Mouse (Mus musculus): ENCODE data around the gene Adam12. TPM values are rescaled to one million over a fixed set of nuclear protein-coding genes. Genes with fewer than 3 reads are reported as not detected.

The Adam12 gene
- 3.1 and 3.8 TPM in 2 replicates for polyA plus RNA-seq (2015; fragmentation: Nextera tagmentation; extraction: Ambion mirVana)

- Histone ChIP-seq H3K27ac (ENCODE audit: low read length) (no peak within 1 kb of the TSS), H3K4me1 (ENCODE audit: control insufficient read depth, insufficient read depth, low read length) (0 out of 2 replicates have a peak, but pooled peaks cover 4% of the 10 kb centered on the region), H3K9ac (ENCODE audit: low read length) (no peak within 1 kb of the TSS), H3K4me2 (ENCODE audit: low read depth, low read length) (no peak within 1 kb of the TSS), H3K36me3 (ENCODE audit: control insufficient read depth, insufficient read depth) (no peaks in the 10 kb centered on the region), H3K4me3 (ENCODE audit: low read length) (no peak within 1 kb of the TSS), H3K27me3 (ENCODE audit: control insufficient read depth, insufficient read depth, low read length) (no peaks in the 10 kb centered on the region), H3K9me3 (replicated peaks; ENCODE audit: control insufficient read depth, low read length) (no peaks in the 10 kb centered on the region)
- ATAC-seq (replicated peaks; ENCODE audit: extremely low read depth, insufficient read depth, low FRiP score) = no peak
- WGBS = 72% methylated on average over 14 of the region's 14 CpGs
Measured at GRCm38 (mm10) chr7:134231378-134232346, at the start of gene Adam12. TSS of gene Adam12 (minus strand) at chr7:134232146.

GRCm38 (mm10) chr7:134272956-134273355, 41.0 kb upstream of the Adam12 start:
- Histone ChIP-seq H3K9me3 (replicated peaks; ENCODE audit: control insufficient read depth, low read length) (0 out of 2 replicates have a peak, but pooled peaks cover 2% of the 10 kb centered on the region), H3K27ac (ENCODE audit: low read length) (no peak overlapping the region), H3K9ac (ENCODE audit: low read length) (no peak overlapping the region), H3K4me2 (ENCODE audit: low read depth, low read length) (no peak overlapping the region), H3K27me3 (ENCODE audit: control insufficient read depth, insufficient read depth, low read length) (no peaks in the 10 kb centered on the region), H3K4me3 (ENCODE audit: low read length) (no peak overlapping the region), H3K4me1 (ENCODE audit: control insufficient read depth, insufficient read depth, low read length) (no peaks in the 10 kb centered on the region), H3K36me3 (ENCODE audit: control insufficient read depth, insufficient read depth) (no peaks in the 10 kb centered on the region)
- ATAC-seq (replicated peaks; ENCODE audit: extremely low read depth, insufficient read depth, low FRiP score) = no peak
- 82% methylated on average over 5 of the region's 5 CpGs for WGBS

GRCm38 (mm10) chr7:134272421-134272820, 40.5 kb upstream of the Adam12 start:
- Histone ChIP-seq H3K4me1 (ENCODE audit: control insufficient read depth, insufficient read depth, low read length) (no peaks in the 10 kb centered on the region), H3K27me3 (ENCODE audit: control insufficient read depth, insufficient read depth, low read length) (no peaks in the 10 kb centered on the region)
- 67% methylated on average over 4 of the region's 4 CpGs for WGBS

GRCm38 (mm10) chr7:134265783-134266182, 33.8 kb upstream of the Adam12 start:
- ATAC-seq (replicated peaks; ENCODE audit: extremely low read depth, insufficient read depth, low FRiP score) = no peak
- no peaks in the 10 kb centered on the region for H3K9me3 ChIP-seq (replicated peaks; ENCODE audit: control insufficient read depth, low read length)
- H3K9ac ChIP-seq (ENCODE audit: low read length) = no peak overlapping the region
- no peak overlapping the region for H3K27ac ChIP-seq (ENCODE audit: low read length)
- H3K27me3 ChIP-seq (ENCODE audit: control insufficient read depth, insufficient read depth, low read length) = no peaks in the 10 kb centered on the region
- H3K4me3 ChIP-seq (ENCODE audit: low read length) = no peak overlapping the region
- no peaks in the 10 kb centered on the region for H3K36me3 ChIP-seq (ENCODE audit: control insufficient read depth, insufficient read depth)
- no peak overlapping the region for H3K4me2 ChIP-seq (ENCODE audit: low read depth, low read length)
- H3K4me1 ChIP-seq (ENCODE audit: control insufficient read depth, insufficient read depth, low read length) = 0 out of 2 replicates have a peak, but pooled peaks cover 3% of the 10 kb centered on the region
- 76% methylated on average over 4 of the region's 4 CpGs for WGBS

More at GRCm38 (mm10) chr7:134272421-134272820, 40.5 kb upstream of the Adam12 start:
- no peak overlapping the region for H3K4me3 ChIP-seq (ENCODE audit: low read length)
- H3K36me3 ChIP-seq (ENCODE audit: control insufficient read depth, insufficient read depth) = no peaks in the 10 kb centered on the region
- H3K4me2 ChIP-seq (ENCODE audit: low read depth, low read length) = no peak overlapping the region
- 0 out of 2 replicates have a peak, but pooled peaks cover 2% of the 10 kb centered on the region for H3K9me3 ChIP-seq (replicated peaks; ENCODE audit: control insufficient read depth, low read length)
- no peak for ATAC-seq (replicated peaks; ENCODE audit: extremely low read depth, insufficient read depth, low FRiP score)
- H3K27ac ChIP-seq (ENCODE audit: low read length) = no peak overlapping the region
- no peak overlapping the region for H3K9ac ChIP-seq (ENCODE audit: low read length)

- 38% methylated on average over 4 of the region's 4 CpGs for WGBS
- no peak overlapping the region for H3K4me3 ChIP-seq (ENCODE audit: low read length)
- peak; percentile 49 for ATAC-seq (replicated peaks; ENCODE audit: extremely low read depth, insufficient read depth, low FRiP score)
- H3K4me1 ChIP-seq (ENCODE audit: control insufficient read depth, insufficient read depth, low read length) = 0 out of 2 replicates have a peak, but pooled peaks cover 3% of the 10 kb centered on the region
- no peak overlapping the region for H3K4me2 ChIP-seq (ENCODE audit: low read depth, low read length)
- no peaks in the 10 kb centered on the region for H3K27me3 ChIP-seq (ENCODE audit: control insufficient read depth, insufficient read depth, low read length)
- H3K9me3 ChIP-seq (replicated peaks; ENCODE audit: control insufficient read depth, low read length) = no peaks in the 10 kb centered on the region
- H3K9ac ChIP-seq (ENCODE audit: low read length) = no peak overlapping the region
- no peak overlapping the region for H3K27ac ChIP-seq (ENCODE audit: low read length)
- no peaks in the 10 kb centered on the region for H3K36me3 ChIP-seq (ENCODE audit: control insufficient read depth, insufficient read depth)
Measured at GRCm38 (mm10) chr7:134263146-134263906, 31.4 kb upstream of the Adam12 start.

GRCm38 (mm10) chr7:134261003-134261701, 29.2 kb upstream of the Adam12 start:
- ATAC-seq (replicated peaks; ENCODE audit: extremely low read depth, insufficient read depth, low FRiP score) = peak; percentile 41; the same call in 1 of the 2 replicates
- 35% methylated on average over 4 of the region's 4 CpGs for WGBS
- peak overlapping the region; percentile 19; the same call in 1 of the 2 replicates for H3K27ac ChIP-seq (ENCODE audit: low read length)

GRCm38 (mm10) chr7:134250273-134250870, 18.4 kb upstream of the Adam12 start:
- Histone ChIP-seq H3K9me3 (replicated peaks; ENCODE audit: control insufficient read depth, low read length) (no peaks in the 10 kb centered on the region), H3K4me2 (ENCODE audit: low read depth, low read length) (no peak overlapping the region), H3K27ac (ENCODE audit: low read length) (no peak overlapping the region), H3K9ac (ENCODE audit: low read length) (no peak overlapping the region), H3K4me1 (ENCODE audit: control insufficient read depth, insufficient read depth, low read length) (no peaks in the 10 kb centered on the region), H3K27me3 (ENCODE audit: control insufficient read depth, insufficient read depth, low read length) (no peaks in the 10 kb centered on the region), H3K4me3 (ENCODE audit: low read length) (no peak overlapping the region), H3K36me3 (ENCODE audit: control insufficient read depth, insufficient read depth) (no peaks in the 10 kb centered on the region)
- 74% methylated on average over 7 of the region's 7 CpGs for WGBS
- ATAC-seq (replicated peaks; ENCODE audit: extremely low read depth, insufficient read depth, low FRiP score) = no peak

More at GRCm38 (mm10) chr7:134261003-134261701, 29.2 kb upstream of the Adam12 start:
- Histone ChIP-seq H3K36me3 (ENCODE audit: control insufficient read depth, insufficient read depth) (no peaks in the 10 kb centered on the region), H3K4me1 (ENCODE audit: control insufficient read depth, insufficient read depth, low read length) (0 out of 2 replicates have a peak, but pooled peaks cover 3% of the 10 kb centered on the region), H3K4me3 (ENCODE audit: low read length) (no peak overlapping the region), H3K4me2 (ENCODE audit: low read depth, low read length) (no peak overlapping the region), H3K9ac (ENCODE audit: low read length) (no peak overlapping the region), H3K27me3 (ENCODE audit: control insufficient read depth, insufficient read depth, low read length) (no peaks in the 10 kb centered on the region), H3K9me3 (replicated peaks; ENCODE audit: control insufficient read depth, low read length) (no peaks in the 10 kb centered on the region)

- no peaks in the 10 kb centered on the region for H3K27me3 ChIP-seq (ENCODE audit: control insufficient read depth, insufficient read depth, low read length)
- H3K4me2 ChIP-seq (ENCODE audit: low read depth, low read length) = no peak overlapping the region
- WGBS = 85% methylated on average over 2 of the region's 2 CpGs
- no peaks in the 10 kb centered on the region for H3K9me3 ChIP-seq (replicated peaks; ENCODE audit: control insufficient read depth, low read length)
- no peaks in the 10 kb centered on the region for H3K36me3 ChIP-seq (ENCODE audit: control insufficient read depth, insufficient read depth)
- no peak for ATAC-seq (replicated peaks; ENCODE audit: extremely low read depth, insufficient read depth, low FRiP score)
- no peak overlapping the region for H3K27ac ChIP-seq (ENCODE audit: low read length)
- no peak overlapping the region for H3K9ac ChIP-seq (ENCODE audit: low read length)
- H3K4me3 ChIP-seq (ENCODE audit: low read length) = no peak overlapping the region
- H3K4me1 ChIP-seq (ENCODE audit: control insufficient read depth, insufficient read depth, low read length) = no peaks in the 10 kb centered on the region
Measured at GRCm38 (mm10) chr7:134248041-134248440, 16.1 kb upstream of the Adam12 start.
